Mouse (Mus musculus): ENCODE data around the gene Mgme1.

- TF ChIP-seq POLR2A (IDR thresholded peaks at IDR 0.05; ENCODE audit: borderline replicate concordance, insufficient read depth, low read length) = no peak
- TF ChIP-seq CTCF (IDR thresholded peaks at IDR 0.05; ENCODE audit: borderline replicate concordance, insufficient read depth, low read depth, low read length) = no peak
Measured at GRCm38 (mm10) chr2:144279742-144280141, 9.3 kb downstream of the Mgme1 start.

All from cerebellum, adult 2 months (tissue).